Mouse (Mus musculus) lung, adult 2 months (tissue): ENCODE measurements around the gene Cyp4x1. TPM values are rescaled to one million over a fixed set of nuclear protein-coding genes. Genes with fewer than 3 reads are reported as not detected.

Experiments
- DNase-seq: peaks from one replicate; pipeline ENCODE4 v3.0.0; 2022
- H3K4me1 ChIP-seq: fragments of 200-500 bp; 2 replicates; pipeline ENCODE4 v1.6.1; 2011; ENCODE audit warnings: low read length; ENCODE audit not compliant: control insufficient read depth, insufficient read depth
- H3K4me3 ChIP-seq: fragments of 200-500 bp; replicated peaks from 2 replicates; pipeline ENCODE3; 2011; ENCODE audit warnings: low read depth, mild to moderate bottlenecking, control low read depth, low read length; ENCODE audit errors: extremely low read depth
- CTCF ChIP-seq: fragments of 200-500 bp; IDR thresholded peaks from 2 replicates; pipeline ENCODE4 v1.5.1; 2011; ENCODE audit warnings: mild to moderate bottlenecking, low read length, control low read depth; ENCODE audit not compliant: insufficient read depth
- POLR2A ChIP-seq: fragments of 200-500 bp; IDR thresholded peaks from 2 replicates; pipeline ENCODE4 v1.6.1; 2011; ENCODE audit warnings: low read depth, mild to moderate bottlenecking, control low read depth, low read length, borderline replicate concordance; ENCODE audit errors: extremely low read depth
- WGBS: fragments of 180-500 bp; shearing (Covaris S2); methylation state at CpG from one replicate; pipeline ENCODE4 v1.1.7; 2018; 5-methylcytosine and 5-hydroxymethylcytosine counted together
- polyA plus RNA-seq: library from polyadenylated mRNA; depleted of rRNA; stranded (reverse); fragments of >200 nt; gene quantifications from 2 replicates; pipeline ENCODE4 v1.2.3, GENCODE M21; 2012

Gene Cyp4x1
- polyA plus RNA-seq, 1 experiment: not detected

- Histone ChIP-seq H3K4me3 (no peak overlapping the region), H3K4me1 (peaks cover 12% of the 10 kb centered on the region)
- TF ChIP-seq CTCF: no peak
- TF ChIP-seq POLR2A: no peak
- no peak for DNase-seq
- 49% methylated on average over 10 of the region's 10 CpGs for WGBS
Observed at GRCm38 (mm10) chr4:115078892-115079820, 54.9 kb downstream of the Cyp4x1 start.

- TF ChIP-seq POLR2A (peak; percentile 24; the same call in 1 of the 2 replicates), CTCF (no peak)
Observed at GRCm38 (mm10) chr4:115075204-115075915, 58.7 kb downstream of the Cyp4x1 start.

DNA sequence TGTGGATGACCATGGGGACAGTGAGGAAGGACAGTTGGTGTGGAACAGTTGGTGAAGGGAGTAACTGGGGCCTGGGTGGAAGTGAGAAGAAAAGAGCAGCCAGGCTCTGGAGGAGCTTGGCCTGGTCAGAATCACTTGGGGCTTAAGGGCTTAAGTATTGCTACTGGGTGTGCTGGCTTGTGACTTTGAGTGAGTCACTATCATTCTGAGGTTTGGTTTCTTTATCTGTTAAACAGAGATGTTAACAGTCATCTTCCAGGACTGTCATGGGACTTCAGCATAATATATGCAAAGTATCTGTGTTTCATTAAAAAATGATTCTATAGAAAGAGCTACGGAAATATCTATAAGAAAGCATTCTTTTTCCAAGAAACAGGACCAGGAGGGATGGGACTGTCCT lies 59.3 kb downstream of the Cyp4x1 start:
- Histone ChIP-seq H3K4me3 (no peak overlapping the region), H3K4me1 (peaks cover 11% of the 10 kb centered on the region)
- no peak for DNase-seq
- WGBS: 88% methylated on average over 1 of the region's 1 CpGs
- TF ChIP-seq CTCF (no peak), POLR2A (no peak)

More at GRCm38 (mm10) chr4:115075204-115075915, 58.7 kb downstream of the Cyp4x1 start:
- 33% methylated on average over 3 of the region's 3 CpGs for WGBS
- no peak for DNase-seq
- Histone ChIP-seq H3K4me3 (no peak overlapping the region), H3K4me1 (peaks cover 12% of the 10 kb centered on the region)

- TF ChIP-seq POLR2A: no peak
- no peak for TF ChIP-seq CTCF
- peaks cover 7% of the 10 kb centered on the region; the same call in 1 of the 2 replicates for H3K4me1 ChIP-seq
- WGBS: 14% methylated on average over 1 of the region's 1 CpGs
- H3K4me3 ChIP-seq: no peak overlapping the region
- no peak for DNase-seq
Observed at GRCm38 (mm10) chr4:115071668-115072067, 62.4 kb downstream of the Cyp4x1 start.

DNA sequence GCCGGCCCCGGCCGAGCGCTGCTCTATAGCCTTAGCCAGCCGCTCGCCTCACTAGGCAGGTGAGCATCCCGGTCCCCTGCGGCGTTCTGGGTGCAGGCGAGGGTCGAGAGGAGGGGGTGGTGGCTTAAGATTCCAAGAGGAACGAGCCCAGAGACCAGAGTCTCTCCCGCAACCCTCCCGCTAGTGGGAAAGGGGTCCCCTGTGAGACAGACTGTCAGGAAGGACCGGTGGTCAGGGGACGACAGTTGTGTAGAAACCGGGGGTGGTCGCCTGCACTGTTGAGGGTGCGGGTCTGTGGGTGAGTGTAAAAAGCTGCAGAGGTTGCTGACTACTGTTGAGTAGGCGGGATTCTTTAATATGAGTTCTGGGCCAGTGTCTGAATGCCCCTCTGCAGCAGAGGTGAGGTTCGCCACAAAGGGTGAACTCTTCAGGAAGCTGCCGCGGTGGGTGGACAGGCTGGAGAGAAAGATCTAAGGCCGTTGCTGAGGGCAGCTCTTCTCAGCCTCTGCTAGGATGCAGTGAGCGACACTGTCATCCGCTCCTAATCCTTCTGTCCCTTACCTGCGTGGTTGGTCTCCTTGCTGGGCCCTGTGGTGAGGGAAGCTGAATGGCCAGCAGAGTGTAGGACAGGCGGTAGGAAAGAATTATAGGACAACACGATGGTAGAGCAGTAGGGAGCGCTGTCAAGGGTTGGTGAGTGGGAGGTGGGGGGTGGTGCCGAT lies 70.4 kb downstream of the Cyp4x1 start:
- Histone ChIP-seq H3K4me1 (no peaks in the 10 kb centered on the region; the same call in 1 of the 2 replicates), H3K4me3 (peak overlapping the region; percentile 20)
- no peak for DNase-seq
- 8% methylated on average over 31 of the region's 31 CpGs for WGBS
- TF ChIP-seq POLR2A (no peak), CTCF (no peak)

GRCm38 (mm10) chr4:115062875-115063517 lies 71.1 kb downstream of the Cyp4x1 start:
- TF ChIP-seq POLR2A (no peak), CTCF (no peak)
- WGBS: under 1% methylated on average over 53 of the region's 58 CpGs
- DNase-seq: no peak
- H3K4me1 ChIP-seq: no peaks in the 10 kb centered on the region; the same call in 1 of the 2 replicates
- peak overlapping the region; percentile 58 for H3K4me3 ChIP-seq

DNA sequence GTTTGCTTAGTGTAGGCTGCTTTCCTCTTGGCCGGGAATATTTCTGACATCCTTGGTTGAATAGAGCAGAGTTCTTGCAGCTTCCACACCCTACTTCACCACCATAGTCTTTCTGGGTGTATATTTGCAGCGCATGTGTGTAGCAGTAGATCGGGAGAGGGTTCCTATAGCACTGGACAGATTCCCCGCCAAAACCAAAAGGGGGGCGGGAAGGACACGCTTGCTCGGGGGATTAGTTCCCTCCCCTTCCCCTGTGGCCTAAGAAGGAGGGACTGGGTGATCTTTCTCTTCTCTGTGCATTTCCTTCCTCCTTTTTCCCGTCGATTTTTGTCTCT lies 71.6 kb downstream of the Cyp4x1 start:
- TF ChIP-seq POLR2A (no peak), CTCF (no peak)
- DNase-seq: no peak
- Histone ChIP-seq H3K4me1 (no peaks in the 10 kb centered on the region; the same call in 1 of the 2 replicates), H3K4me3 (peak overlapping the region; percentile 58)
- WGBS: 4% methylated on average over 9 of the region's 9 CpGs

DNA sequence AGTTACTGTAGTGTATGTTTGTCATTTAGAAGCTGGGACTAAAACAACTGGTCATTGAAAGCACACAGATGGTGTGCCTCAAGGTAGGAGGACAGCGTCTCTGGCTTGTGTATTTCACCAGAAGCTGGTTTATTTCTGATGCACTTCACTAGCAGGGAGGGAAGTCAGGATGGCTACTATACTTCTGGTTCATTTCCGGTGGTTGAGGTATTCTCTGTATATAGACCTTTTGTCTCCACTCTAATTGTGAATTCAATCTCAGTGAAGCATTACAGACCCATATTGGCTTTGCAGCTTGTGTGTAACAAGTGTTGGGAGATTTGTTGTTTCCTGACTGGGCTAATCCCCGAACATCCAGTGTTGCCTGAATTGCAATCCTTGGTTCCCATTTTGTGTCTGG lies 73.3 kb downstream of the Cyp4x1 start:
- WGBS: 21% methylated on average over 3 of the region's 3 CpGs

DNA sequence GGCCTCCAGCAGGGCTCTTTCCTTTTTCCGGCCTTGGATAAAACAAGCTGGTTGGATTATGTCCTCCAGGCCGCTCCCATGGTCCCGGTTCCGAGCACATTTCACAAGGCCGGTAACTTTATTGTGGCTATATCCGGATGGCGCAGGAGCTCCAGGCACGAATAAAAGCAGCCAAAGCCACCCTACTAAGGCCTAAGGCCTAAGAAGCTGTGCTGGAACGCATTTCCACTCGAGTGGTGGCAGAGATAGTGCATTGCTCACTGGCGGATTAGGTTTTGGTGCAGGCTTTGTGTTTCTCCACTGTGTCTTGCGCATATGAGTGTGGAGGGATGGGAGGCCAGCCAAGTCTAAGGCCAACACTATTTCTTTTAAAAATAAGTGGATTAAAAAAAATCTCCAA lies 74.2 kb downstream of the Cyp4x1 start:
- 27% methylated on average over 12 of the region's 12 CpGs for WGBS

More for the DNA sequence above, 73.3 kb downstream of the Cyp4x1 start:
- Histone ChIP-seq H3K4me3 (no peak overlapping the region), H3K4me1 (peaks cover 3% of the 10 kb centered on the region; the same call in 1 of the 2 replicates)
- no peak for DNase-seq
- TF ChIP-seq POLR2A (no peak), CTCF (no peak)

More for the DNA sequence above, 74.2 kb downstream of the Cyp4x1 start:
- TF ChIP-seq CTCF: no peak
- TF ChIP-seq POLR2A: peak; percentile 34; the same call in 1 of the 2 replicates
- H3K4me3 ChIP-seq: peak overlapping the region; percentile 77
- H3K4me1 ChIP-seq: peaks cover 3% of the 10 kb centered on the region; the same call in 1 of the 2 replicates
- DNase-seq: peak; percentile 31
